Mouse (Mus musculus): ENCODE data around the gene Msx1. TPM values are rescaled to one million over a fixed set of nuclear protein-coding genes. Genes with fewer than 3 reads are reported as not detected.

Msx1 gene
- total RNA-seq, 2 experiments from 2014 or later, result 1.9 to 2.5 TPM

GRCm38 (mm10) chr5:37826706-37827625 is 2.6 kb upstream of the Msx1 start:
- peak; percentile 12 for DNase-seq

- DNase-seq, result no peak
Observed at GRCm38 (mm10) chr5:37825611-37826445, 1.4 kb upstream of the Msx1 start.

GRCm38 (mm10) chr5:37825111-37825600 is 773 bp upstream of the Msx1 start:
- DNase-seq, result no peak

- DNase-seq, result peak; percentile 29
Observed at GRCm38 (mm10) chr5:37823721-37824460, 492 bp downstream of the Msx1 start.

GRCm38 (mm10) chr5:37822791-37823720 is 1.3 kb downstream of the Msx1 start:
- peak; percentile 17 for DNase-seq

GRCm38 (mm10) chr5:37822116-37822707 is 2.2 kb downstream of the Msx1 start:
- no peak for DNase-seq

GRCm38 (mm10) chr5:37821111-37821601 is 3.2 kb downstream of the Msx1 start:
- DNase-seq, result no peak

GRCm38 (mm10) chr5:37820689-37821088 is 3.7 kb downstream of the Msx1 start:
- DNase-seq, result no peak

- no peak for DNase-seq
Observed at GRCm38 (mm10) chr5:37819971-37820370, 4.4 kb downstream of the Msx1 start.

GRCm38 (mm10) chr5:37819541-37819940 is 4.8 kb downstream of the Msx1 start:
- DNase-seq, result no peak

- no peak for DNase-seq
Observed at GRCm38 (mm10) chr5:37818533-37819215, 5.7 kb downstream of the Msx1 start.

GRCm38 (mm10) chr5:37817658-37818532 is 6.5 kb downstream of the Msx1 start:
- no peak for DNase-seq

GRCm38 (mm10) chr5:37816907-37817657 is 7.3 kb downstream of the Msx1 start:
- peak; percentile 66 for DNase-seq

GRCm38 (mm10) chr5:37815909-37816308 is 8.5 kb downstream of the Msx1 start:
- no peak for DNase-seq

- no peak for DNase-seq
Observed at GRCm38 (mm10) chr5:37814169-37814568, 10.2 kb downstream of the Msx1 start.

GRCm38 (mm10) chr5:37805291-37805690 is 19.1 kb downstream of the Msx1 start:
- DNase-seq, result no peak

GRCm38 (mm10) chr5:37804512-37805118 is 19.8 kb downstream of the Msx1 start:
- DNase-seq, result no peak

GRCm38 (mm10) chr5:37797251-37797650 is 27.1 kb downstream of the Msx1 start:
- no peak for DNase-seq

Data from adrenal gland, postnatal 10 days (tissue).